Mouse (Mus musculus): ENCODE results near the gene Klb. TPM values are rescaled to one million over a fixed set of nuclear protein-coding genes. Genes with fewer than 3 reads are reported as not detected.

The Klb gene
- polyA plus RNA-seq, 1 experiment: 0.02 TPM

- H3K79me2 ChIP-seq (ENCODE audit: control insufficient read depth, insufficient read depth): no peaks in the 10 kb centered on the region
- no peak overlapping the region for H3ac ChIP-seq (ENCODE audit: control insufficient read depth, insufficient read length, low read depth)
- no peaks in the 10 kb centered on the region for H3K27me3 ChIP-seq (ENCODE audit: control insufficient read depth, insufficient read depth, insufficient read length)
- H3K4me3 ChIP-seq (ENCODE audit: insufficient read depth, poor library complexity, severe bottlenecking): no peak overlapping the region
- H3K79me3 ChIP-seq (ENCODE audit: low read depth): peaks cover 2% of the 10 kb centered on the region
- TF ChIP-seq MYOG (IDR thresholded peaks at IDR 0.05; ENCODE audit: control insufficient read depth, extremely low read depth, insufficient read length) (no peak), FOSL1 (IDR thresholded peaks at IDR 0.05; ENCODE audit: insufficient read depth, low read length, poor library complexity, severe bottlenecking) (no peak), CTCF (IDR thresholded peaks at IDR 0.05; ENCODE audit: control insufficient read depth, insufficient read depth, insufficient read length) (no peak)
- H3K36me3 ChIP-seq (ENCODE audit: control insufficient read depth, insufficient read depth): peaks cover 95% of the 10 kb centered on the region
Measured at GRCm38 (mm10) chr5:65420822-65421221, 72.7 kb downstream of the Klb start.

- H3K79me2 ChIP-seq (ENCODE audit: control insufficient read depth, insufficient read depth): peaks cover 13% of the 10 kb centered on the region
- H3K4me3 ChIP-seq (ENCODE audit: insufficient read depth, poor library complexity, severe bottlenecking): no peak overlapping the region
- H3K79me3 ChIP-seq (ENCODE audit: low read depth): peaks cover 7% of the 10 kb centered on the region
- TF ChIP-seq CTCF (IDR thresholded peaks at IDR 0.05; ENCODE audit: control insufficient read depth, insufficient read depth, insufficient read length) (no peak), MAX (IDR thresholded peaks at IDR 0.05) (no peak), USF1 (IDR thresholded peaks at IDR 0.05; ENCODE audit: low read depth) (no peak), FOSL1 (IDR thresholded peaks at IDR 0.05; ENCODE audit: insufficient read depth, low read length, poor library complexity, severe bottlenecking) (no peak), CEBPB (IDR thresholded peaks at IDR 0.05; ENCODE audit: low read depth) (no peak), MYOG (IDR thresholded peaks at IDR 0.05; ENCODE audit: control insufficient read depth, extremely low read depth, insufficient read length) (no peak), MYOD1 (IDR thresholded peaks at IDR 0.05; ENCODE audit: control insufficient read depth, insufficient read length, low read depth) (no peak)
- H3K27me3 ChIP-seq (ENCODE audit: control insufficient read depth, insufficient read depth, insufficient read length): no peaks in the 10 kb centered on the region
- H3ac ChIP-seq (ENCODE audit: control insufficient read depth, insufficient read length, low read depth): no peak overlapping the region
- peaks cover 95% of the 10 kb centered on the region for H3K36me3 ChIP-seq (ENCODE audit: control insufficient read depth, insufficient read depth)
Measured at GRCm38 (mm10) chr5:65422803-65423202, 74.7 kb downstream of the Klb start.

GRCm38 (mm10) chr5:65424215-65424614 is 76.1 kb downstream of the Klb start:
- peaks cover 82% of the 10 kb centered on the region for H3K36me3 ChIP-seq (ENCODE audit: control insufficient read depth, insufficient read depth)
- peaks cover 18% of the 10 kb centered on the region for H3K79me3 ChIP-seq (ENCODE audit: low read depth)
- H3K79me2 ChIP-seq (ENCODE audit: control insufficient read depth, insufficient read depth): peaks cover 27% of the 10 kb centered on the region

GRCm38 (mm10) chr5:65425251-65425650 is 77.1 kb downstream of the Klb start:
- peaks cover 72% of the 10 kb centered on the region for H3K36me3 ChIP-seq (ENCODE audit: control insufficient read depth, insufficient read depth)
- no peak overlapping the region for H3K4me3 ChIP-seq (ENCODE audit: insufficient read depth, poor library complexity, severe bottlenecking)
- peaks cover 28% of the 10 kb centered on the region for H3K79me3 ChIP-seq (ENCODE audit: low read depth)
- peaks cover 37% of the 10 kb centered on the region for H3K79me2 ChIP-seq (ENCODE audit: control insufficient read depth, insufficient read depth)
- H3ac ChIP-seq (ENCODE audit: control insufficient read depth, insufficient read length, low read depth): no peak overlapping the region
- H3K27me3 ChIP-seq (ENCODE audit: control insufficient read depth, insufficient read depth, insufficient read length): no peaks in the 10 kb centered on the region
- TF ChIP-seq CEBPB (IDR thresholded peaks at IDR 0.05; ENCODE audit: low read depth) (no peak), USF1 (IDR thresholded peaks at IDR 0.05; ENCODE audit: low read depth) (no peak), MYOG (IDR thresholded peaks at IDR 0.05; ENCODE audit: control insufficient read depth, extremely low read depth, insufficient read length) (no peak), FOSL1 (IDR thresholded peaks at IDR 0.05; ENCODE audit: insufficient read depth, low read length, poor library complexity, severe bottlenecking) (no peak), MAX (IDR thresholded peaks at IDR 0.05) (no peak), CTCF (IDR thresholded peaks at IDR 0.05; ENCODE audit: control insufficient read depth, insufficient read depth, insufficient read length) (no peak), MYOD1 (IDR thresholded peaks at IDR 0.05; ENCODE audit: control insufficient read depth, insufficient read length, low read depth) (no peak)

More at GRCm38 (mm10) chr5:65424215-65424614, 76.1 kb downstream of the Klb start:
- TF ChIP-seq CEBPB (IDR thresholded peaks at IDR 0.05; ENCODE audit: low read depth): no peak
- TF ChIP-seq FOSL1 (IDR thresholded peaks at IDR 0.05; ENCODE audit: insufficient read depth, low read length, poor library complexity, severe bottlenecking): no peak
- no peak for TF ChIP-seq MYOG (IDR thresholded peaks at IDR 0.05; ENCODE audit: control insufficient read depth, extremely low read depth, insufficient read length)
- no peak for TF ChIP-seq MYOD1 (IDR thresholded peaks at IDR 0.05; ENCODE audit: control insufficient read depth, insufficient read length, low read depth)
- no peak for TF ChIP-seq CTCF (IDR thresholded peaks at IDR 0.05; ENCODE audit: control insufficient read depth, insufficient read depth, insufficient read length)
- no peak for TF ChIP-seq USF1 (IDR thresholded peaks at IDR 0.05; ENCODE audit: low read depth)
- no peak for TF ChIP-seq MAX (IDR thresholded peaks at IDR 0.05)
- Histone ChIP-seq H3K4me3 (ENCODE audit: insufficient read depth, poor library complexity, severe bottlenecking) (no peak overlapping the region), H3ac (ENCODE audit: control insufficient read depth, insufficient read length, low read depth) (no peak overlapping the region), H3K27me3 (ENCODE audit: control insufficient read depth, insufficient read depth, insufficient read length) (no peaks in the 10 kb centered on the region)

GRCm38 (mm10) chr5:65428321-65428720 is 80.2 kb downstream of the Klb start:
- H3ac ChIP-seq (ENCODE audit: control insufficient read depth, insufficient read length, low read depth): no peak overlapping the region
- H3K27me3 ChIP-seq (ENCODE audit: control insufficient read depth, insufficient read depth, insufficient read length): no peaks in the 10 kb centered on the region
- TF ChIP-seq MYOD1 (IDR thresholded peaks at IDR 0.05; ENCODE audit: control insufficient read depth, insufficient read length, low read depth) (no peak), CTCF (IDR thresholded peaks at IDR 0.05; ENCODE audit: control insufficient read depth, insufficient read depth, insufficient read length) (no peak), USF1 (IDR thresholded peaks at IDR 0.05; ENCODE audit: low read depth) (no peak), MAX (IDR thresholded peaks at IDR 0.05) (no peak), FOSL1 (IDR thresholded peaks at IDR 0.05; ENCODE audit: insufficient read depth, low read length, poor library complexity, severe bottlenecking) (no peak), MYOG (IDR thresholded peaks at IDR 0.05; ENCODE audit: control insufficient read depth, extremely low read depth, insufficient read length) (no peak), CEBPB (IDR thresholded peaks at IDR 0.05; ENCODE audit: low read depth) (no peak)
- H3K36me3 ChIP-seq (ENCODE audit: control insufficient read depth, insufficient read depth): peaks cover 62% of the 10 kb centered on the region
- H3K4me3 ChIP-seq (ENCODE audit: insufficient read depth, poor library complexity, severe bottlenecking): no peak overlapping the region
- peaks cover 56% of the 10 kb centered on the region for H3K79me3 ChIP-seq (ENCODE audit: low read depth)
- H3K79me2 ChIP-seq (ENCODE audit: control insufficient read depth, insufficient read depth): peaks cover 68% of the 10 kb centered on the region

- H3K4me3 ChIP-seq (ENCODE audit: insufficient read depth, poor library complexity, severe bottlenecking): no peak overlapping the region
- H3K36me3 ChIP-seq (ENCODE audit: control insufficient read depth, insufficient read depth): peaks cover 56% of the 10 kb centered on the region
- TF ChIP-seq MYOD1 (IDR thresholded peaks at IDR 0.05; ENCODE audit: control insufficient read depth, insufficient read length, low read depth) (no peak), CEBPB (IDR thresholded peaks at IDR 0.05; ENCODE audit: low read depth) (no peak), CTCF (IDR thresholded peaks at IDR 0.05; ENCODE audit: control insufficient read depth, insufficient read depth, insufficient read length) (no peak), USF1 (IDR thresholded peaks at IDR 0.05; ENCODE audit: low read depth) (no peak), MYOG (IDR thresholded peaks at IDR 0.05; ENCODE audit: control insufficient read depth, extremely low read depth, insufficient read length) (no peak), MAX (IDR thresholded peaks at IDR 0.05) (no peak)
- peaks cover 67% of the 10 kb centered on the region for H3K79me3 ChIP-seq (ENCODE audit: low read depth)
- peaks cover 79% of the 10 kb centered on the region for H3K79me2 ChIP-seq (ENCODE audit: control insufficient read depth, insufficient read depth)
- H3ac ChIP-seq (ENCODE audit: control insufficient read depth, insufficient read length, low read depth): no peak overlapping the region
- H3K27me3 ChIP-seq (ENCODE audit: control insufficient read depth, insufficient read depth, insufficient read length): no peaks in the 10 kb centered on the region
Measured at GRCm38 (mm10) chr5:65429441-65429840, 81.3 kb downstream of the Klb start.

Other genes starting within 250 kb of the Klb start
- 9.9 TPM for gene Klhl5, start 240.8 kb upstream of the Klb start, polyA plus RNA-seq (2012; fragmentation: generic; extraction: Trizol)
- gene Wdr19, start 148.6 kb upstream of the Klb start, polyA plus RNA-seq (2012; fragmentation: generic; extraction: Trizol): 2.9 TPM
- 14.1 TPM for gene Rfc1, start 12.6 kb upstream of the Klb start, polyA plus RNA-seq (2012; fragmentation: generic; extraction: Trizol)
- 2,170 TPM for gene Rpl9, start 43.1 kb downstream of the Klb start, polyA plus RNA-seq (2012; fragmentation: generic; extraction: Trizol)
- gene Lias, start 43.2 kb downstream of the Klb start, polyA plus RNA-seq (2012; fragmentation: generic; extraction: Trizol): 17.4 TPM
- 89.6 TPM for gene Ugdh, start 87.6 kb downstream of the Klb start, polyA plus RNA-seq (2012; fragmentation: generic; extraction: Trizol)
- gene Gm43552, start 144.5 kb downstream of the Klb start, polyA plus RNA-seq (2012; fragmentation: generic; extraction: Trizol): not detected
- gene Smim14, start 188.9 kb downstream of the Klb start, polyA plus RNA-seq (2012; fragmentation: generic; extraction: Trizol): 63.0 TPM
- 98.7 TPM for gene Ube2k, start 188.9 kb downstream of the Klb start, polyA plus RNA-seq (2012; fragmentation: generic; extraction: Trizol)

Data from C2C12 (cell line).